Mouse (Mus musculus) erythroblast, embryonic 14.5 days (primary cell): Measurements from ENCODE around the gene Tmem88.

Experiments used
- GATA1 ChIP-seq: IDR thresholded peaks from 2 replicates; pipeline ENCODE4 v1.6.1; 2012; ENCODE audit warnings: low read length, inconsistent platforms, mixed read lengths
- TAL1 ChIP-seq: IDR thresholded peaks from 3 replicates; pipeline ENCODE4 v1.6.1; 2012; ENCODE audit warnings: low read length, inconsistent platforms, mixed read lengths

DNA sequence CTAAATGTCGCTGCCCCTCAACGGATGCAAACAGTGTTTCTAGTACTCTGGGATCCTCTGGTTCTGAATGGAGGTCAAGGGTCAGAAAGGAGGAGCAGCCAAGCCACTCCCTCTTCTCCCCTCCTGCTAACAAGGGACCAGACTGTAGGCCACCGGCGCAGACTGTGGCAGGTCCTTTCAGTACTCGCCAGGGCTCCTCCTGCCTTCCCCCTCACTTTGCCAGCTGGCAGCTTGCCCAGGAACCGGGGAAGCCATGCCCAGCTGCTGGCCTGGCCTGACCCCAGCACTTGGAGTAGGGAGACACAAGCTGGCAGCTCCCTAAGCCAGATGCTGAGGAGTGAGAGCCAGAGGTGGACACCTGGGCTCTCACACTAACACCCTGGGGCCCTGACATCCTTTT lies 33.1 kb downstream of the Tmem88 start:
- TF ChIP-seq GATA1 (no peak), TAL1 (no peak)
